Mouse (Mus musculus): Measurements from ENCODE around the gene Pih1d1.
"Not testable (repeated sequence)": the region's sequence is repeated elsewhere in the genome, so short reads cannot be mapped to it uniquely, and the experiment has no call there.

Pih1d1 gene

GRCm38 (mm10) chr7:45154096-45154992 lies at the start of gene Pih1d1, which contains the start of gene Aldh16a1:
Gene Pih1d1, plus strand, starts transcription at chr7:45154303.
Gene Aldh16a1, minus strand, starts transcription at chr7:45154584.
- DNase-seq (ENCODE audit: low spot score) = peak; percentile 98

- no peak for DNase-seq (ENCODE audit: low spot score)
Observed at GRCm38 (mm10) chr7:45104941-45105340, 49.2 kb upstream of the Pih1d1 start.

DNA sequence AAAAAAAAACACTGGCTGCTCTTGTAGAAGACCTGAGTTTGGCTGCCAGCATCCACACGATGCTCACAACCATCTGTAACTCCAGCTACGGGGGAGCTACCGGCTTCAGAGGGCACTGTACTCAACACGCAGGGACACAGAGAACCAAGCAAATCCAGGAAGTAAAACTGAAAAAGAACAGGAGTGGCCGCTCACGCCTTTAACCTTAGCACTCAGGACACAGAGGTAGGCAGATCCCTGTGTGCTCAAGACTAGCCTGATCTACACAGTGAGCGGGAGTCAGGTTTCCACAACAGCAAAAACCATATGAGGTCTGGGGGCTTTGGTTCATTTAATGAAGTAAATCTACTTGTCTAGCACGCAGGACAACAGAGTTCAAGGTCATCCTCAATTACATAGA lies 48.6 kb upstream of the Pih1d1 start:
- DNase-seq (ENCODE audit: low spot score) = no peak

DNA sequence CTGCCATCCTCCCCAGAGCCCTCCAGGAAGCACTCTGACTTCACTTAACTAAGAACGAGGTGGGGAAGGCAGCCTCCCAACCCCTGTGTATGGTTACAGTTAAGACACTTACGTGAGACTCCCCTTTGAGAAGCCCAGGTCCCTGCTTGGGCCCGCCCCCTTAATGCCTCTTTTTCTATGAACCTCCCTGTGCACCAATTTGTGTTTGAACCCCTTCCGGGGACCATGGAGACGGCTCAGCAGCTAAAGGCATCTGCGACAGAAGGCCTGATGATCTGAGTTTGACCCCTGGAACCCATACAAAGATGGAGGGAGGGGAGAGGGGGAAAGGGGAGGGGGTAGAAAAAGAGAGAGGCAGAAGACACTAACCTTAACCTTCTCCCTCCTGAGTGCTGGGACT lies 47.7 kb upstream of the Pih1d1 start:
- no peak for DNase-seq (ENCODE audit: low spot score)

DNA sequence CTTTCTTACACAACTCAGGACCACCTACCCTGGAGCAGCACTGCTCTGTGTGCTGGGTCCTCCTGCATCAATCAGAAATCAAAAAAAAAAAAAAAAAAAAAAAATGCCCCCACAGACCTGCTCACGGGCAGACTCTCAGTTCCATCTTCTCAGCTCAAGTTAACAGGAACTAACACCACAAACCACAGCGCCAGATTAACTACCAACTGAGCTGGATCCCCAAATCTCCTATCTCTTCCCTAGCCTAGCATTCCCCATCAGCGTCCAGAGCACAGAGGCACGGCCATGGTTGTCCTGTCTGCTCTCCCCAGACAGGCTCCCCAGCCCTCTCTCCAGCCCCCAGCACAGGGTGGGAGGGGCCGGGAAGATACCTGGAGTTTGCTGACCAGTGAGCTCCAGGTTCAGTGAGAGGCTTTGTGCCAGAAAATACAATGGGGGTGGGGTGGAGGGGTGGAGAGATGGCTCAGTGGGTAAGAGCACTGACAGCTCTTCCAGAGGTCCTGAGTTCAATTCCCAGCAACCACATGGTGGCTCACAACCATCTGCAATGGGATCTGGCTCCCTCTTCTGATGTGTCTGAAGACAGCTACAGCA lies 47.0 kb upstream of the Pih1d1 start:
- DNase-seq (ENCODE audit: low spot score) = no peak

DNA sequence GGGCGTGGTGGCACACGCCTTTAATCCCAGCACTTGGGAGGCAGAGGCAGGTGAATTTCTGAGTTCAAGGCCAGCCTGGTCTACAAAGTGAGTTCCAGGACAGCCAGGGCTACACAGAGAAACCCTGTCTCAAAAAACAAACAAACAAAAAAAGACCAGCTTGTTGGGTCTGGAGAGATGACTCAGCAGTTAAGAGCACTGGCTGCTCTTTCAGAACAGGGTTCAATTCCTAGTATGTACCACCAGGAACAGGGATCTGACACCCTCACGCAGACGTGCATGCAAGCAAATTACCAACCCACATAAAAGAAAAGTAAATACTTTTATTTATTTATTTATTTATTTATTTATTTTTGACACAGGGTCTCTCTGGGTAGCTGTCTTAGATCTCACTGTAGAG lies 44.0 kb upstream of the Pih1d1 start:
- not testable (repeated sequence) for DNase-seq (ENCODE audit: low spot score)

DNA sequence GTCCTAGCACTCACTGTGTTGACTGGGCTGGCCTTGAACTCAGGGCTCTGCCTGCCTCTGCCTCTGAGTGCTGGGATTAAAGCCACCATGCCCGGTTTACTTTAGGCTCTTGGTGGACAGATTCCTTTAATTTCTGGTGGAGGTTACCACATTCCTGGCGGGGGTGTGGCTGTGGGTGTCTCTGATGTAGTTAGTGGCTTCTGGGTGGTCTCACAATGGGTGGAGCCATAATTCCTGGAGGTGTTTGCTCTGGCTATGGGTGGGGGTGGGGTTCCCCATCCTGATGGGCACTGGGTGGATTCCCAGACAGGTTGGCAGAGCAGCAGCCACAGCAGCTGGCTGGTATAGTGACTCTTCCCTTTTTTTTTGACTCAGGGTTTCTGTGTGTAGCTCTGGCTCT lies 42.2 kb upstream of the Pih1d1 start:
- no peak for DNase-seq (ENCODE audit: low spot score)

GRCm38 (mm10) chr7:45112529-45112928 lies 41.6 kb upstream of the Pih1d1 start:
- no peak for DNase-seq (ENCODE audit: low spot score)

- no peak for DNase-seq (ENCODE audit: low spot score)
Observed at GRCm38 (mm10) chr7:45113476-45113875, 40.6 kb upstream of the Pih1d1 start.

DNA sequence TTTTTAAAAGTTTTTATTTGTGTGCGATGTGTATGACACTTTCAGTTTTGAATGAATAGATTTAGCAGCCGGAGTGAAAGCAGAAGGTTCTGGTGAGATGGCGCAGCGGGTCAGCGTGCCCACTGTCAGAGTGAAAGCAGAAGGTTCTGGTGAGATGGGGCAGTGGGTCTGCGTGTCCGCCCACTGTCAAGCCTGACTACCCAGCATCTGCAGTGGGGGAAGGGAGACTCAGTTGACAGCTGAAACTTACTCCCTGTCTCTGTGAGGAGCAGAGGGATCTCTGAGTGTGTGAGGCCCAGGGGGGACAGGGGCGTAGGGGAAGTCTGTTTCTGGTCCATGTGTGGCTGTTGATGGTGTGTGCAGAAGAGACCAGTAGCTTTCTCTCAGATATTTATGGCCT lies 36.5 kb upstream of the Pih1d1 start:
- no peak for DNase-seq (ENCODE audit: low spot score)

DNA sequence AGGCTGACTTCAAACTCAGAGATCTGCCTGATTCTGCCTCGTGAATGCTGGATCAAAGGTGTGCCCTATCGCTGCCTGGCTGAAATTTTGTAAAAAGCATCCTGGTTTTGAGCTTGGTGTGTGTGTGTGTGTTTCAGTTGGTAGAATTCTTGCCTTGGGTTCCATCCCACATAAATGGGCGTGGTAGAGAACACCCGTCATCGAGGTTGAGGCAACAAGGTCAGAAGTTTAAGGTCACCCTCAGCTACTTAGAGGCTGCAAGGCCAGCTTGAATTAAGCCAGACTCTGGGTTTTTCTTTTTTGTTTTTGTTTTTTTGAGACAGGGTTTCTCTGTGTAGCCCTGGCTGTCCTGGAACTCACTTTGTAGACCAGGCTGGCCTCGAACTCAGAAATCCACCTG lies 35.8 kb upstream of the Pih1d1 start:
- DNase-seq (ENCODE audit: low spot score) = no peak

GRCm38 (mm10) chr7:45119780-45120709 lies 34.1 kb upstream of the Pih1d1 start:
- no peak for DNase-seq (ENCODE audit: low spot score)

DNA sequence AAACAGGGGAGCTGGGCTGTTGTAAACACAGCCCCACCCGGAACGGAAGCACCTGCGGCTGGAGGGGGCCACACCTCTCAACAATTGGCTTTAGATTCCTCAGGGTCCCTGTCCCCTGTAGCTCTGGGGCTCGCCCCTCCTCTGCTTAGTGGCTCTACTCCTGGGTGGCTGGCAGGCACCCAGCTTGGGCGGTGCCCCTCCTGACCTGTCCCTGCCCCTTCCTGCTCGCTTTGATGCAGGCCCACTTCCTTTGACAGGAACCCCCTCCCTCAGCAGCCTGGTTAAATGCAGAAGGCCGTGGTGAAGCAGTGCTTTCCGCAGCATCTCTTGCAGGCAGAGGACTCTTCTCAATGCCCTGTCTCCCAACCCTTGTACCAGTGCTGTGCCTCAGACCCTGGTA lies 32.7 kb upstream of the Pih1d1 start:
- no peak for DNase-seq (ENCODE audit: low spot score)

GRCm38 (mm10) chr7:45121966-45122365 lies 32.1 kb upstream of the Pih1d1 start:
- no peak for DNase-seq (ENCODE audit: low spot score)

DNA sequence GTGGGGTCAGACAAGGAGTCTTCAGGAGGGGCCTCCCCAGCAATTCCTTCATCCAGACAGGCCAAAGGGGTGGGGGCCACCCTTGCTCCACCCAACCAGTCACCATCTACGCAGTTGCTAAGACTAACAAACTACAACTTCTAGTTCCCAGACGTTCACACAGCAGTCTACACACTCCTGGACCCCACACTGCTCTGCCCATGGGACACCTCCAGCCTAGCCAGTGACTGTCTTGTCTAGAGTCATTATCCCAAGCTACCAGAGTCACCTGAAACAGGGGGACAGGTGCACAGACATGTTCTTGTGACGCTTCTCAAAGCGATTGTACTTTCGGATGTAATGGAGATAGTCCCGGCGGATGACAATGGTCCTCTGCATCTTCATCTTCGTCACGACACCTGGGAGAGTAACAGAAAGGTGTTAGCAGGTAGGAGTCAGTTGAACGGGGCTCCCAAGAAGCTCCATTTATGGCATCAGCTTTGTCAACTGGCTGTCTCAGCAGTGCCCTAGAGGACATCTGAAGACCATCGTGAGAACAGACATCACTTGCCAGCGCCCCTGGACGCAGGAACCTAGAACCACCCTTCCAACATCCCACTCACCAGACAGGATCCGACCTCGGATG lies 31.4 kb upstream of the Pih1d1 start:
- no peak for DNase-seq (ENCODE audit: low spot score)

GRCm38 (mm10) chr7:45123186-45123570 lies 30.9 kb upstream of the Pih1d1 start:
- DNase-seq (ENCODE audit: low spot score) = no peak

- peak; percentile 92 for DNase-seq (ENCODE audit: low spot score)
Observed at GRCm38 (mm10) chr7:45124224-45125143, 29.6 kb upstream of the Pih1d1 start, which contains the start of gene Rps11. Gene Rps11, minus strand, starts transcription at chr7:45124439.

GRCm38 (mm10) chr7:45125144-45125600 lies 28.9 kb upstream of the Pih1d1 start:
- DNase-seq (ENCODE audit: low spot score) = no peak

DNA sequence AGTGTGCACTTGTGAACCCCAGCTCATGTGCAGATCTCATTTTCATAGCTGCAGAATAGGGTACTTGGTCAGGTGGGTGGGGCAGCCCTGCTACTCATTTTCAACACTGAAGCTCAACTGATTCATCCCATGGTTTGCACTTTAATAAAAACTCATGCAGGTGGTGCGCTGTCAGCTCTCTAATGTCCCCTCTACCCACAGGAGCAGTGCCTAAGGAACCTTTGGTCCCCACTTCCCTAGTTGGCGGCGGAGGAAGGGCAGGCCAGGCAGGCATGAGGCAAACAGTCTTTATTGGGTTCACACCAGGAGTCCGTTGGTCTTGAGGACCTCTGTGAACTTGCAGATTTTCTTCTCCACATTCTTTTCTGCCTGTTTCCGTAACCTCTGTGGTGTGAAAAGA lies 28.5 kb upstream of the Pih1d1 start:
- not testable (repeated sequence) for DNase-seq (ENCODE audit: low spot score)

- DNase-seq (ENCODE audit: low spot score) = no peak
Observed at GRCm38 (mm10) chr7:45126147-45126843, 27.8 kb upstream of the Pih1d1 start.

All from ovary, postnatal 10 days (tissue).